Mouse (Mus musculus) heart, postnatal 0 days (tissue): ENCODE measurements around the gene Pa2g4. TPM values are rescaled to one million over a fixed set of nuclear protein-coding genes. Genes with fewer than 3 reads are reported as not detected.
"Not testable (repeated sequence)": the region's sequence is repeated elsewhere in the genome, so short reads cannot be mapped to it uniquely, and the experiment has no call there.

ENCODE experiments used
- ATAC-seq: fragments of 200-750 bp; cut with Nextera tagmentation; 2 replicates; pipeline ENCODE4 v1.8.0; 2017; ENCODE audit warnings: low read depth, moderate number of reproducible peaks, moderate library complexity; ENCODE audit not compliant: insufficient read depth
- DNase-seq: peaks from one replicate; pipeline ENCODE4 v3.0.0-alpha.2; 2016; ENCODE audit warnings: low spot score
- H3K27ac ChIP-seq: fragments of 300-500 bp; sonication (generic); 2 replicates; pipeline ENCODE4 v1.5.1; 2014; ENCODE audit warnings: low read depth, mild to moderate bottlenecking
- H3K27me3 ChIP-seq: fragments of 300-500 bp; sonication (generic); 2 replicates; pipeline ENCODE4 v1.6.1; 2014; ENCODE audit warnings: low read length, mixed read lengths; ENCODE audit not compliant: control insufficient read depth, insufficient read depth
- H3K36me3 ChIP-seq: fragments of 300-500 bp; sonication (generic); replicated peaks from 2 replicates; pipeline ENCODE4 v1.6.1; 2014; ENCODE audit warnings: low read length, mixed read lengths; ENCODE audit not compliant: control insufficient read depth, insufficient read depth
- H3K4me1 ChIP-seq: fragments of 300-500 bp; sonication (generic); 2 replicates; pipeline ENCODE4 v1.6.1; 2014; ENCODE audit warnings: antibody characterized with exemption; ENCODE audit not compliant: control insufficient read depth, insufficient read depth
- H3K4me2 ChIP-seq: fragments of 300-500 bp; sonication (generic); 2 replicates; pipeline ENCODE4 v1.6.1; 2014; ENCODE audit warnings: low read depth, mild to moderate bottlenecking, low read length, moderate library complexity
- H3K4me3 ChIP-seq: fragments of 300-500 bp; sonication (generic); 2 replicates; pipeline ENCODE4 v1.5.1; 2014; ENCODE audit warnings: low read depth, low read length
- H3K9ac ChIP-seq: fragments of 300-500 bp; sonication (generic); replicated peaks from 2 replicates; pipeline ENCODE4 v1.6.1; 2014; ENCODE audit warnings: low read depth, low read length, mixed read lengths
- H3K9me3 ChIP-seq: fragments of 300-500 bp; sonication (generic); replicated peaks from 2 replicates; pipeline ENCODE4 v1.6.1; 2016; ENCODE audit warnings: low read length; ENCODE audit not compliant: control insufficient read depth
- CTCF ChIP-seq: IDR thresholded peaks from 2 replicates; pipeline ENCODE4 v1.5.1; 2016; ENCODE audit warnings: antibody characterized with exemption, control low read depth, low read depth
- EP300 ChIP-seq: IDR thresholded peaks from 2 replicates; pipeline ENCODE4 v1.6.1; 2016; ENCODE audit warnings: antibody characterized with exemption, low read depth
- WGBS: fragments of 180-500 bp; shearing (Covaris S2); extraction: QIAGEN DNeasy Blood & Tissue Kit; methylation state at CpG from one replicate; pipeline ENCODE4 v1.1.7; 2014; 5-methylcytosine and 5-hydroxymethylcytosine counted together
- polyA plus RNA-seq: library from polyadenylated mRNA; unstranded; fragments of >200 nt; fragmentation: Nextera tagmentation; extraction: Ambion mirVana; gene quantifications from 2 replicates; pipeline ENCODE4 v1.2.1, GENCODE M21; 2015
- total RNA-seq: library from RNA; depleted of rRNA; stranded (reverse); fragments of >200 nt; gene quantifications from 2 replicates; pipeline ENCODE4 v1.2.3, GENCODE M21; 2014; ENCODE audit warnings: low replicate concordance

The Pa2g4 gene
- total and polyA plus RNA-seq, 2 experiments from 2014 or later = 50.2 to 74.3 TPM

DNA sequence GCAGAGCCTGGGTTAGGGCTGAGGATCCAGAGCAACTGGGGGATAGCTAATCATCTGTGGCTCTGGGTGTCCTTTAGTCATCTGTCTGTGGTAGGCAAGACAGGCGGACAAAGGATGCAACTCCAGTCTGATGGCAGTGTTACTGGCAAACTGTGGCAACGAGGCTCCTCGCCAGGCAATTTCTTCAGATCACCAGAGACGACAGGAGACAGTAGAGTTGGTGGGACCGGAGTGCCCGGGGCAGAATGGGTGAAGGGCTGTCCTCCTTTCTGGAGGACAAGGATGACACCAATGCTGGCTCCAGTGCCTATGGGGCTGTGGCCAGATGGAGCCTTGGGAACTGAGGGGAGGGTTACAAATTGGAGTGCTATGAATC lies 16.1 kb downstream of the Pa2g4 start:
- H3K9ac ChIP-seq, H3K27me3 ChIP-seq, H3K4me3 ChIP-seq, DNase-seq, H3K4me2 ChIP-seq, H3K4me1 ChIP-seq, H3K27ac ChIP-seq, ATAC-seq, H3K9me3 ChIP-seq: not testable (repeated sequence)
- 58% methylated on average over 6 of the region's 6 CpGs for WGBS
- peaks cover 11% of the 10 kb centered on the region for H3K36me3 ChIP-seq

DNA sequence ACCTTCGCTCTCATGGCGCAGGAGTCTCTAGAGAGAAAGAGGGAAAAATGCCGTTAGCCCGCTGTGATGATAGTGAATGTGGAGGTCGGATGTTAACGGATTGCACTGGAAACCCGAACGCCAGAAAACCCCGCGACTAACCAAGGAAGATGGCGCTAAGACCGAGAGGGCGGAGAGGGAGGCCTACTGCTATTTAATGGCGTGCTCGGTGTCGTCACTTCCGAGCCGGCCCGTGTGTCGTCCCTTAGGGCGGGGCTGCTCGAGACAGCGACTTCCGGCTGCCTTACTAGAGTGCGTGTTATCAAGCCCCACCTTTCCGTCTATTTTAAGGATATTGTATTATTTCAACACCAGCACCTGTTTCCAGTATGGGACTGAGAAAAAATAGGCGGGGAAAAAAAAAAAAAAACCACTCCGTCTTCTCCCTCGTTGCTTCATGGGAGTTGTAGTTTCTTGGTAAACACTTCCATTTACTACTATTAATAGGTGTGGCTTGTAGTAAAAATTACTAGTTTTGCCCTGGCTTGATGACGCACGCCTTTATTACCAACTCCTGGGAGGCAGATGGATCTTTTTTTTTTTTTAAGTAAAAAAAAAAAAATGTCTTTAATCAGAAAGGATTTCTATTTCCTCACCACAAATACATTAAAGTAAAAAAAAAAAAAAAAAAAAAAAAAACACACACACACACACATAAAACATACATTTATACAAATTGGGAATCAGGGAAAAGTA lies 16.7 kb downstream of the Pa2g4 start, which contains the start of gene Rpl41:
Rpl41 (minus strand) TSS at position 359 of the 735 bp plus-strand sequence.
- peak within 1 kb of the TSS; percentile 92 for H3K9ac ChIP-seq
- peaks cover 16% of the 10 kb centered on the region for H3K36me3 ChIP-seq
- no peaks in the 10 kb centered on the region for H3K27me3 ChIP-seq
- H3K4me2 ChIP-seq = peak within 1 kb of the TSS; percentile 82
- peak within 1 kb of the TSS; percentile 72 for H3K4me3 ChIP-seq
- no peaks in the 10 kb centered on the region for H3K9me3 ChIP-seq
- DNase-seq (peak; percentile 99), ATAC-seq (peak; percentile 92)
- H3K27ac ChIP-seq = peak within 1 kb of the TSS; percentile 94
- WGBS = under 1% methylated on average over 31 of the region's 31 CpGs
- TF ChIP-seq EP300 (peak; percentile 90), CTCF (no peak)
- H3K4me1 ChIP-seq = peaks cover 5% of the 10 kb centered on the region; the same call in 1 of the 2 replicates

DNA sequence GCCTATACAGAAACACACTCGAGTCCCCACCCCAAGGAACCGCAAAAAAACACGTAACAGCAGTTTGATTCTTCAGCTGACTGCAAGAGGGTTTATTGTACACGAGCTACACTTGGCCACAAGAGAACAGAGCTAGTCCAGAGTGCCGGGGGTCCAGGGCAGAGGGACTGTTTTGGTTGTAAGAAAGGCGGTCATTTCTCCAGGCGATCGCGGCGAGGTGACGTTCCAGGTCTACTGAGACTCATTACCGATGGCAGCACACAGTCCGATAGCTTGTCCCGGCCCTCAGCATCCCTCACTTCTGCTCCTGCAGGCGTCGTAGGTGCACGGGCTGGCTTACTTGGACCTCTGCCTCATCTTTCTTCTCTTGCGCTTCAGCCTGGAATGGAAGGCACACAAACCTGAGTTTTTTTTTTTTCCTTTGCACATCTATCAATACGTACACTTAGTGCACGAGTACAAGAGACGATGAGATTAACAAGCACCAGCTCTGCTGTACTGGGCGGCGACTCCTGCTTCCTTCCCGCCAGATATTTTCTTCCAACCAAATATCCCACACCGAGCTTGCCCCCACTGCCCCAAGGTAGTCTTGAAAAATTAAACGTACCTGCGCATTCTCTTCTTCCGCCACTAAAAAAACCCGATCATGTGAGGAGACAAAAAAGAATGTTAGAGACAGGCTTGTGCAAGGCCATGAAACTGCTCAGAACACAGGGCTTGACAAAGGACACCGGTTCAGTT lies 17.6 kb downstream of the Pa2g4 start:
- not testable (repeated sequence) for ATAC-seq
- WGBS = under 1% methylated on average over 21 of the region's 30 CpGs

DNA sequence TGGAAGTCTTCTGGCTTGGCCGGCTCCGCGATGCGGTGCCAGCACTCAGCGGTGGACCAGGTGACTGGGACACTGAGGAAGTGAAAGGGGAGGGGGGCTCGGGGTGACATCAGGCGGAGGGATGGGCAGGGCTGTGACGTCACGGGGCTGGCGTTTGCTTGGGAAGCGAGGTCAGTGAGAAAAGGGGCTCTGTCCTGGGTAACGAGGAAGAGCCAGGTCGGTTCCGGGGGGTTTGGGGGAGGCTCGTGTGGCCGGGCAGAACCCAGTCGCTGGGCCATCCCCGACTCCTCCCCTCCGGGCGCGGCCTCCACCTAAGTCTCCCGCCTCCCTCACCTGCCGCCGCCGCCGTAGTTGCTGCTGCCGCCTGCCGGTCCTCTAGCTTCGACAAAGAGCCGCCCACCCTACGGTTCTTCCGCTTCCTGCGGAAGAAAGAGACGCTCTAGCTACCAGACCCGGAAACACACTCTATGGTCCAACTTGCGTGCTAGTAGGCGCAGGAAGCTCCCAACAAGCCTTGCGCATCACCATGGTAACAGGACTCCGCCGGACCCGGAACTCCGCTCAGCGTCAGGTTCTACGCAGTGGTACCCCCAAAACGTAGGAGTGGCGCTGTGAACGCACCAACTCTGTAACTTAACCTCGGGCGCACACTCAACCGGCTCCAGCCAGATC lies 18.3 kb downstream of the Pa2g4 start, which contains the start of gene Zc3h10:
Zc3h10 (minus strand) TSS at position 414 of the 672 bp plus-strand sequence.
- peak within 1 kb of the TSS; percentile 94 for H3K27ac ChIP-seq
- H3K27me3 ChIP-seq = no peaks in the 10 kb centered on the region
- TF ChIP-seq CTCF (peak; percentile 57), EP300 (peak; percentile 86)
- peak; percentile 99 for DNase-seq
- peaks cover 5% of the 10 kb centered on the region; the same call in 1 of the 2 replicates for H3K4me1 ChIP-seq
- H3K9me3 ChIP-seq = no peaks in the 10 kb centered on the region
- WGBS = under 1% methylated on average over 39 of the region's 50 CpGs
- ATAC-seq = peak; percentile 86
- peak within 1 kb of the TSS; percentile 82 for H3K4me2 ChIP-seq
- H3K9ac ChIP-seq = peak within 1 kb of the TSS; percentile 92
- H3K4me3 ChIP-seq = peak within 1 kb of the TSS; percentile 72
- peaks cover 32% of the 10 kb centered on the region for H3K36me3 ChIP-seq

More for the DNA sequence above, 17.6 kb downstream of the Pa2g4 start:
- not testable (repeated sequence) for H3K4me1 ChIP-seq, H3K9me3 ChIP-seq, DNase-seq, H3K27me3 ChIP-seq
- H3K4me2 ChIP-seq = peak overlapping the region; percentile 82
- peak overlapping the region; percentile 94 for H3K27ac ChIP-seq
- H3K36me3 ChIP-seq = peaks cover 25% of the 10 kb centered on the region
- H3K9ac ChIP-seq = peak overlapping the region; percentile 92
- H3K4me3 ChIP-seq = peak overlapping the region; percentile 72

DNA sequence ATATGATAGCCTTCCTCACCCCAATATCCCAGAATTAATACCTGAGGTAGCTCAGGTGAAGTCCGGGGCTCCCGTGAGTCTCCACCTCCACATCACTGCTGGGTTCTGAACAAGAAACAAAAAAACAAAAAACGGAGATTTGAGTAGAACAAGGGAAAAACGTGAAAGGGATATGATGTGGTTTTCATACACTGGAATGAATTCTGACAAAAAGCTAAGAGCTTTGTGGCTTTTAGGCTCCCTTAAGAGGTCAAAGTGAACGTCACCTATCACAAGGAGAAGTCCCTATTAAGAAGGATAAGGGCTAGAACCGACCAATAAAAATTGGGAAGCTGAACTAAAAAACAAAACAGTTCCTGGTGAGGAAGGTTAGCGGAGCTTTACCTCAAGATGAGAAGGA lies 19.0 kb downstream of the Pa2g4 start:
- DNase-seq (no peak), ATAC-seq (no peak)
- peaks cover 38% of the 10 kb centered on the region for H3K36me3 ChIP-seq
- H3K4me3 ChIP-seq = peak overlapping the region; percentile 72
- H3K9ac ChIP-seq = peak overlapping the region; percentile 60
- no peaks in the 10 kb centered on the region for H3K27me3 ChIP-seq
- TF ChIP-seq EP300 (no peak), CTCF (no peak)
- WGBS = 12% methylated on average over 7 of the region's 7 CpGs
- peak overlapping the region; percentile 82 for H3K4me2 ChIP-seq
- H3K4me1 ChIP-seq = peaks cover 5% of the 10 kb centered on the region; the same call in 1 of the 2 replicates
- H3K27ac ChIP-seq = peak overlapping the region; percentile 94
- H3K9me3 ChIP-seq = no peaks in the 10 kb centered on the region
